Mouse (Mus musculus): ENCODE results near the gene Rarres2. TPM values are rescaled to one million over a fixed set of nuclear protein-coding genes. Genes with fewer than 3 reads are reported as not detected.
A peak's percentile ranks its signal among the peaks of the same experiment; 100 is the strongest.

Gene Rarres2
- polyA plus RNA-seq, 1 experiment: 9.2 TPM

GRCm38 (mm10) chr6:48555104-48555890 is 17.3 kb downstream of the Rarres2 start:
- TF ChIP-seq POLR2A (IDR thresholded peaks at IDR 0.05; ENCODE audit: borderline replicate concordance, control insufficient read depth, low read depth, low read length) (no peak), CTCF (IDR thresholded peaks at IDR 0.05; ENCODE audit: control insufficient read depth, insufficient read depth, low read length) (no peak)
- WGBS: 22% methylated on average over 14 of the region's 14 CpGs
- Histone ChIP-seq H3K4me1 (ENCODE audit: control insufficient read depth, insufficient read depth, low read length) (no peaks in the 10 kb centered on the region), H3K27ac (ENCODE audit: control insufficient read depth, insufficient read depth, low read depth, low read length, poor library complexity) (peak overlapping the region; percentile 92; the same call in 1 of the 2 replicates), H3K4me3 (replicated peaks; ENCODE audit: control insufficient read depth, low read depth, low read length) (peak overlapping the region; percentile 90)

- peak within 1 kb of the TSS; percentile 90 for H3K4me3 ChIP-seq (replicated peaks; ENCODE audit: control insufficient read depth, low read depth, low read length)
- TF ChIP-seq POLR2A (IDR thresholded peaks at IDR 0.05; ENCODE audit: borderline replicate concordance, control insufficient read depth, low read depth, low read length) (peak; percentile 57; the same call in 1 of the 2 replicates), CTCF (IDR thresholded peaks at IDR 0.05; ENCODE audit: control insufficient read depth, insufficient read depth, low read length) (no peak)
- under 1% methylated on average over 39 of the region's 39 CpGs for whole genome bisulfite sequencing
- H3K27ac ChIP-seq (ENCODE audit: control insufficient read depth, insufficient read depth, low read depth, low read length, poor library complexity): peak within 1 kb of the TSS; percentile 92
- no peaks in the 10 kb centered on the region for H3K4me1 ChIP-seq (ENCODE audit: control insufficient read depth, insufficient read depth, low read length)
Measured at GRCm38 (mm10) chr6:48554280-48555103, 18.1 kb downstream of the Rarres2 start, which contains the start of gene Lrrc61. Lrrc61 (plus strand) TSS chr6:48554796.

GRCm38 (mm10) chr6:48553819-48554218 is 18.8 kb downstream of the Rarres2 start:
- 92% methylated on average over 4 of the region's 4 CpGs for WGBS
- no peak for TF ChIP-seq POLR2A (IDR thresholded peaks at IDR 0.05; ENCODE audit: borderline replicate concordance, control insufficient read depth, low read depth, low read length)
- no peak for TF ChIP-seq CTCF (IDR thresholded peaks at IDR 0.05; ENCODE audit: control insufficient read depth, insufficient read depth, low read length)
- Histone ChIP-seq H3K4me1 (ENCODE audit: control insufficient read depth, insufficient read depth, low read length) (no peaks in the 10 kb centered on the region), H3K4me3 (replicated peaks; ENCODE audit: control insufficient read depth, low read depth, low read length) (no peak overlapping the region), H3K27ac (ENCODE audit: control insufficient read depth, insufficient read depth, low read depth, low read length, poor library complexity) (peak overlapping the region; percentile 92; the same call in 1 of the 2 replicates)

GRCm38 (mm10) chr6:48552918-48553317 is 19.7 kb downstream of the Rarres2 start:
- 80% methylated on average over 4 of the region's 4 CpGs for WGBS
- Histone ChIP-seq H3K4me3 (replicated peaks; ENCODE audit: control insufficient read depth, low read depth, low read length) (no peak overlapping the region), H3K27ac (ENCODE audit: control insufficient read depth, insufficient read depth, low read depth, low read length, poor library complexity) (no peak overlapping the region), H3K4me1 (ENCODE audit: control insufficient read depth, insufficient read depth, low read length) (no peaks in the 10 kb centered on the region)
- TF ChIP-seq POLR2A (IDR thresholded peaks at IDR 0.05; ENCODE audit: borderline replicate concordance, control insufficient read depth, low read depth, low read length) (no peak), CTCF (IDR thresholded peaks at IDR 0.05; ENCODE audit: control insufficient read depth, insufficient read depth, low read length) (no peak)

GRCm38 (mm10) chr6:48548314-48548713 is 24.3 kb downstream of the Rarres2 start:
- Histone ChIP-seq H3K4me3 (replicated peaks; ENCODE audit: control insufficient read depth, low read depth, low read length) (no peak overlapping the region), H3K27ac (ENCODE audit: control insufficient read depth, insufficient read depth, low read depth, low read length, poor library complexity) (no peak overlapping the region), H3K4me1 (ENCODE audit: control insufficient read depth, insufficient read depth, low read length) (no peaks in the 10 kb centered on the region)
- WGBS: 80% methylated on average over 6 of the region's 6 CpGs
- no peak for TF ChIP-seq POLR2A (IDR thresholded peaks at IDR 0.05; ENCODE audit: borderline replicate concordance, control insufficient read depth, low read depth, low read length)
- TF ChIP-seq CTCF (IDR thresholded peaks at IDR 0.05; ENCODE audit: control insufficient read depth, insufficient read depth, low read length): no peak

GRCm38 (mm10) chr6:48546858-48547257 is 25.7 kb downstream of the Rarres2 start:
- 73% methylated on average over 4 of the region's 4 CpGs for WGBS
- H3K27ac ChIP-seq (ENCODE audit: control insufficient read depth, insufficient read depth, low read depth, low read length, poor library complexity): no peak overlapping the region
- H3K4me3 ChIP-seq (replicated peaks; ENCODE audit: control insufficient read depth, low read depth, low read length): no peak overlapping the region
- TF ChIP-seq CTCF (IDR thresholded peaks at IDR 0.05; ENCODE audit: control insufficient read depth, insufficient read depth, low read length) (no peak), POLR2A (IDR thresholded peaks at IDR 0.05; ENCODE audit: borderline replicate concordance, control insufficient read depth, low read depth, low read length) (no peak)
- H3K4me1 ChIP-seq (ENCODE audit: control insufficient read depth, insufficient read depth, low read length): no peaks in the 10 kb centered on the region; the same call in 1 of the 2 replicates

GRCm38 (mm10) chr6:48546271-48546670 is 26.3 kb downstream of the Rarres2 start:
- 6% methylated on average over 1 of the region's 1 CpGs for WGBS

GRCm38 (mm10) chr6:48545251-48545650 is 27.3 kb downstream of the Rarres2 start:
- 77% methylated on average over 5 of the region's 5 CpGs for WGBS
- no peak overlapping the region for H3K4me3 ChIP-seq (replicated peaks; ENCODE audit: control insufficient read depth, low read depth, low read length)
- H3K27ac ChIP-seq (ENCODE audit: control insufficient read depth, insufficient read depth, low read depth, low read length, poor library complexity): no peak overlapping the region
- H3K4me1 ChIP-seq (ENCODE audit: control insufficient read depth, insufficient read depth, low read length): no peaks in the 10 kb centered on the region; the same call in 1 of the 2 replicates
- TF ChIP-seq CTCF (IDR thresholded peaks at IDR 0.05; ENCODE audit: control insufficient read depth, insufficient read depth, low read length) (no peak), POLR2A (IDR thresholded peaks at IDR 0.05; ENCODE audit: borderline replicate concordance, control insufficient read depth, low read depth, low read length) (no peak)

More at GRCm38 (mm10) chr6:48546271-48546670, 26.3 kb downstream of the Rarres2 start:
- no peaks in the 10 kb centered on the region; the same call in 1 of the 2 replicates for H3K4me1 ChIP-seq (ENCODE audit: control insufficient read depth, insufficient read depth, low read length)
- TF ChIP-seq CTCF (IDR thresholded peaks at IDR 0.05; ENCODE audit: control insufficient read depth, insufficient read depth, low read length): 0 out of 2 replicates have a peak, but pooled peaks have one; percentile 12
- TF ChIP-seq POLR2A (IDR thresholded peaks at IDR 0.05; ENCODE audit: borderline replicate concordance, control insufficient read depth, low read depth, low read length): no peak
- no peak overlapping the region for H3K27ac ChIP-seq (ENCODE audit: control insufficient read depth, insufficient read depth, low read depth, low read length, poor library complexity)
- H3K4me3 ChIP-seq (replicated peaks; ENCODE audit: control insufficient read depth, low read depth, low read length): no peak overlapping the region

All from bone marrow, adult 2 months (tissue).